Mouse (Mus musculus) liver, adult 2 months (tissue): ENCODE data around the gene Pgghg. TPM values are rescaled to one million over a fixed set of nuclear protein-coding genes. Genes with fewer than 3 reads are reported as not detected.

Experiments
- DNase-seq: peaks from one replicate; pipeline ENCODE4 v3.0.0-alpha.2; 2011; ENCODE audit warnings: low read depth, low spot score; ENCODE audit errors: extremely low read depth
- H3K27ac ChIP-seq: fragments of 200-500 bp; replicated peaks from 2 replicates; pipeline ENCODE4 v1.5.1; 2012; ENCODE audit warnings: low read depth, mild to moderate bottlenecking, control low read depth, inconsistent platforms, low read length; ENCODE audit not compliant: insufficient read depth
- H3K27me3 ChIP-seq: fragments of 200-500 bp; 2 replicates; pipeline ENCODE4 v1.6.1; 2012; ENCODE audit warnings: mild to moderate bottlenecking, moderate library complexity, low read length, inconsistent platforms; ENCODE audit not compliant: control insufficient read depth, insufficient read depth
- H3K36me3 ChIP-seq: fragments of 200-500 bp; 2 replicates; pipeline ENCODE4 v1.6.1; 2012; ENCODE audit warnings: low read length, inconsistent platforms; ENCODE audit not compliant: control insufficient read depth, insufficient read depth
- H3K4me1 ChIP-seq: fragments of 200-500 bp; 2 replicates; pipeline ENCODE4 v1.6.1; 2011; ENCODE audit warnings: low read length; ENCODE audit not compliant: control insufficient read depth, insufficient read depth
- H3K4me3 ChIP-seq: fragments of 200-500 bp; 2 replicates; pipeline ENCODE4 v1.5.1; 2011; ENCODE audit warnings: low read depth, mild to moderate bottlenecking, control low read depth, low read length, moderate library complexity; ENCODE audit not compliant: insufficient read depth
- H3K79me2 ChIP-seq: fragments of 200-500 bp; 2 replicates; pipeline ENCODE4 v1.6.1; 2012; ENCODE audit warnings: inconsistent platforms, mild to moderate bottlenecking, low read length, moderate library complexity; ENCODE audit not compliant: control insufficient read depth, insufficient read depth
- H3K9ac ChIP-seq: fragments of 200-500 bp; 2 replicates; pipeline ENCODE4 v1.6.1; 2012; ENCODE audit warnings: low read depth, mild to moderate bottlenecking, control low read depth, inconsistent platforms, low read length
- CTCF ChIP-seq: fragments of 200-500 bp; IDR thresholded peaks from 2 replicates; pipeline ENCODE4 v1.5.1; 2011; ENCODE audit warnings: low read depth, low read length, control low read depth
- POLR2A ChIP-seq: fragments of 200-500 bp; IDR thresholded peaks from 2 replicates; pipeline ENCODE4 v1.6.1; 2011; ENCODE audit warnings: low read length, control low read depth; ENCODE audit not compliant: insufficient read depth; ENCODE audit errors: extremely low read depth
- WGBS: fragments of 180-500 bp; shearing (Covaris S2); methylation state at CpG from one replicate; pipeline ENCODE4 v1.1.7; 2018; 5-methylcytosine and 5-hydroxymethylcytosine counted together
- polyA plus RNA-seq: library from polyadenylated mRNA; depleted of rRNA; stranded (reverse); fragments of >200 nt; gene quantifications from 2 replicates; pipeline ENCODE4 v1.2.3, GENCODE M21; 2012
- total RNA-seq: library from RNA; depleted of rRNA; stranded (reverse); fragments of >200 nt; gene quantifications from 2 replicates; pipeline ENCODE4 v1.2.3, GENCODE M21; 2014

Gene Pgghg
- total and polyA plus RNA-seq, 2 experiments = 16.6 to 43.3 TPM

DNA sequence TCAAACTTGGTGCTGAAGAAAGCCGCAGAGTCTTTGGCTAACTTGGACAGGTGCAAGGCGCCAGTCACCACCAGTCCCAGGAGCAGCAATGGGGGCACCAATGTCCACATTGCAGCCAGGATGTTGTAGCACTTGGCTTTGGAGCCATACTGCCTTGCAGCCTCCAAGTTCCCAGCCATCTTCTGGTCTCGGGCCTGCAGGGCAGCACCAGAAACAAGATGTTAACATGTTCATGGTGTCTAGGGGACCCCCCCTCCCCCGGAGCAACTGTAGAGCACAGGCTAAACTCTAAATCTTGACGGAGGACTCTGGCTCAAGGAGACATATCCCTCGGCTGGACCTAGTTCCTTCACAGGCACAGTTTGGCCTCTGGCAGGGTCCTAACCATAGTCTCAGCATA is 8.1 kb downstream of the Pgghg start:
- peaks cover 14% of the 10 kb centered on the region; the same call in 1 of the 2 replicates for H3K4me1 ChIP-seq
- H3K9ac ChIP-seq = no peak overlapping the region
- 82% methylated on average over 6 of the region's 6 CpGs for WGBS
- H3K79me2 ChIP-seq = peaks cover 8% of the 10 kb centered on the region; the same call in 1 of the 2 replicates
- H3K27me3 ChIP-seq = no peaks in the 10 kb centered on the region
- DNase-seq = no peak
- no peaks in the 10 kb centered on the region for H3K36me3 ChIP-seq
- no peak for TF ChIP-seq POLR2A
- TF ChIP-seq CTCF = no peak
- H3K4me3 ChIP-seq = no peak overlapping the region
- peak overlapping the region; percentile 64 for H3K27ac ChIP-seq

DNA sequence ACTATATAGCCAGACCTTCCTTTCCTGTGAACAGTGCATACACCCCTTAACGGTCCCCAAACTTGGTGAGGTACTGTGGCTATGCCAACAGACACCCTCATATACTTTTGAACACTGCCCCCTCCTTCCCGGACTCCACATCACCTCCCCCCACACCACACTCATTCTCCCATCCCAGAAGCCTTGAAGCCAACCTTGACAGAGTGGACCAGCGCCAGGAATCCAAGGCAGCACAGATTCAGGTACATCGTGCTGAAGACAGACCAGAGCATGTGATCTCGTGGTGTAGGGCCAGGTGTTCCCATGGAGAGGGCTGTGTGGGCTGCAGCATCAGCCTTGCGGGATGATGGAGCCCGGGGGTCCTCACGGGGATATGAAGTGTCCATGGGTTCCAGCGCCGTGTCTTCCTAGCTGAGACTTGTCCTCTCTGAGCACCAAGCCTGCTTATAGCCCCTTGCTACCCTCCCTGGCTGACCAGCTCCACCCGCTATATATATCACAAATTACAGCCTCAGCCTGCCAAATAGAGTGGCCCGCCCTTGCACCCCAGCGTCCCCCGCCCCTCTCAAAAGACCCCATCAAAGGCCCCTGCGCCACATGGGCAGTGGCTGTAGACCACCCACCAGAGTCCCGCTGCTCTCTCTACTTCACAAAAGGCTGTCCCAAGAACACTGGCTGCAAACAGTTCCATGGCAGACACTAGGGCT is 8.8 kb downstream of the Pgghg start, which contains the start of gene Ifitm5:
Gene Ifitm5 (minus strand): TSS at position 468 of the 707 bp plus-strand sequence.
- Histone ChIP-seq H3K9ac (no peak within 1 kb of the TSS), H3K36me3 (no peaks in the 10 kb centered on the region)
- 88% methylated on average over 16 of the region's 16 CpGs for WGBS

DNA sequence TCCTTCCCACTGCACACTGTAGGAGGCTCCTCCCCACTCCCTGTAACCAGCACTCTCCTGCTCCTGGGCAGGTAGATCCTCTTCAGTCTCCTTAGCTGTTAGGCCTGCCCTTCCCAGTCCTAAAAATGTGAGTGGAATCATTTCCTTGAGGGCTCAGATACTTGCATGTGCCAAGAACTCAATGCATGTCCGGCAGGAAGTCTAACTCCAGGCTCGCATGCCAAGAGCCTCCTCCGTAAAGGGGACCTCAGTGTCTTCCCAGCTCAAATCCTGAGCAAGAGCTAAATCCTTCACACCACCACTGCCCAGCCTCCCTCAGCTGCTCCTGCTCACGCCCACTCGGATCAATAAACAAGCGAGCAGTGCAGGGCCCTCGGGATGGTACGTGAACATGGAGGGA is 9.9 kb downstream of the Pgghg start:
- Histone ChIP-seq H3K4me3 (no peak overlapping the region), H3K36me3 (no peaks in the 10 kb centered on the region), H3K4me1 (peaks cover 14% of the 10 kb centered on the region; the same call in 1 of the 2 replicates), H3K27ac (peak overlapping the region; percentile 67), H3K27me3 (no peaks in the 10 kb centered on the region), H3K9ac (peak overlapping the region; percentile 44), H3K79me2 (peaks cover 17% of the 10 kb centered on the region)
- no peak for DNase-seq
- 36% methylated on average over 8 of the region's 8 CpGs for WGBS
- TF ChIP-seq POLR2A (no peak), CTCF (no peak)

More for the DNA sequence above, 8.8 kb downstream of the Pgghg start, which contains the start of gene Ifitm5:
- Histone ChIP-seq H3K27ac (peak within 1 kb of the TSS; percentile 67), H3K4me3 (no peak within 1 kb of the TSS), H3K27me3 (no peaks in the 10 kb centered on the region), H3K79me2 (peaks cover 11% of the 10 kb centered on the region), H3K4me1 (peaks cover 14% of the 10 kb centered on the region; the same call in 1 of the 2 replicates)
- no peak for DNase-seq
- TF ChIP-seq POLR2A = no peak
- TF ChIP-seq CTCF = no peak

DNA sequence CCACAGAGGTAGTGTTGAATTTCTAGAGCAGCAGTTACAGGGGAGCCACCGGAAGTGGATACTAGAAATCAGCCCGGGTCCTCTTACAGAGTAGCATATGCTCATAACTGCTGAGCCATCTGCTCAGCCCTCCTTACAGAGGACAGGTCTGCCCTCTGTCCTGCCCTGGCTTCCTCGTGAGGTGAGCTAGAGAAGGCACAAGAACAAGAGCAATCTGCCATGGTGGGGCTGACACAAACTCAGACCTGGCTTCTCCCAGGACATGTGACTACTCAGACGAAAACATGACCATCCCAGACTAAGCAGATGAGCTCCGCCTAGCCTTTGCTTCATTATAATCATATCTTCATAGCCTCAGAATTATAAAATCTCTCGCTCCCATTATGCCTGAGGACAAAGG is 10.6 kb downstream of the Pgghg start:
- Histone ChIP-seq H3K4me3 (no peak overlapping the region), H3K27ac (peak overlapping the region; percentile 58), H3K4me1 (peaks cover 16% of the 10 kb centered on the region; the same call in 1 of the 2 replicates), H3K79me2 (peaks cover 17% of the 10 kb centered on the region), H3K9ac (peak overlapping the region; percentile 24; the same call in 1 of the 2 replicates), H3K36me3 (no peaks in the 10 kb centered on the region), H3K27me3 (no peaks in the 10 kb centered on the region)
- WGBS = 59% methylated on average over 6 of the region's 6 CpGs
- no peak for DNase-seq
- TF ChIP-seq POLR2A (no peak), CTCF (no peak)

DNA sequence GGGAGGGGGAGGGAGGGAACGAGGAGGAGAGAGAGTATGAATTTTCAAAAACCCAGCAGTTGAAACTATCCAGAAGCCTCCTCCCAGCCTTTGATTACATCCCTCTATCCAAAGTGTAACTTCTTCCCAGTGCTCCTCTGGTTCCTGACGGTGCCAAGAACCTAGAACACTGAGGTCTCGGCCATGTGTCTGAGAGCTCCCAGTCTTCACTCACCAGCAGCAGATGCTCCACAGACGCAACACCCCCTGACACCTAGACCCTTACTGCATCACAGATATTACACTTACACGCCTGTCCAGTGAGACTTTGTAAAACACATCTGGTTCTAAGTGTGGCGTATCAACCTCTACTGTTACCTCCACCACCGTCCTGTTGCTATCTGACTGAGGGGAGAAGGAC is 11.2 kb downstream of the Pgghg start:
- Histone ChIP-seq H3K27me3 (no peaks in the 10 kb centered on the region), H3K27ac (peak overlapping the region; percentile 72), H3K9ac (peak overlapping the region; percentile 22; the same call in 1 of the 2 replicates), H3K4me1 (peaks cover 15% of the 10 kb centered on the region), H3K79me2 (peaks cover 17% of the 10 kb centered on the region), H3K4me3 (no peak overlapping the region), H3K36me3 (no peaks in the 10 kb centered on the region)
- TF ChIP-seq CTCF = no peak
- TF ChIP-seq POLR2A = no peak
- 70% methylated on average over 7 of the region's 7 CpGs for WGBS
- DNase-seq = no peak

DNA sequence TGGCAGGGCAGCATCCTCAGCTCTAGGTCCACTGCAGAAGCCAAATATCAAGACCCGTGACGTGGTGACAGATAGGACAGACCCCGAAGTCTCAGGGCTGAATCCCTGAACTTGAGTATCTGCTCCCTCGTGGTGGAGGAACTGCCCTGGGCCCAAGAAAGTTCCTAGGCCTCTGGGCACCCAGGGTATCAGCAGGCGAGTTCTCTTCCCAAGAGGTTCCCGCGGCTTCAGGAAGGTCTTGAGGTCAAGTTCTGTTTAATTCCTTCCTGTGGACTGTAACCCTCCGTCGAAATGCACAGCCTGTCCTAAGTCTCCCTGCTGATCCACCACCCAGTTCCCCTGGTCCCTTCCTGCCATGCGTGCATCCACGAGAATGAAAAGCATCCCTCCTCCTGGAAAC is 11.9 kb downstream of the Pgghg start:
- TF ChIP-seq CTCF (no peak), POLR2A (no peak)
- 64% methylated on average over 11 of the region's 11 CpGs for WGBS
- peaks cover 12% of the 10 kb centered on the region for H3K4me1 ChIP-seq
- peaks cover 17% of the 10 kb centered on the region for H3K79me2 ChIP-seq
- H3K4me3 ChIP-seq = no peak overlapping the region; the same call in 1 of the 2 replicates
- DNase-seq = no peak
- no peaks in the 10 kb centered on the region for H3K27me3 ChIP-seq
- peak overlapping the region; percentile 72 for H3K27ac ChIP-seq
- no peaks in the 10 kb centered on the region for H3K36me3 ChIP-seq
- H3K9ac ChIP-seq = peak overlapping the region; percentile 30
